Mouse (Mus musculus): ENCODE results near the gene Notch4. TPM values are rescaled to one million over a fixed set of nuclear protein-coding genes. Genes with fewer than 3 reads are reported as not detected.

The Notch4 gene
- polyA plus RNA-seq, 1 experiment from 2014 or later = 1.4 TPM

DNA sequence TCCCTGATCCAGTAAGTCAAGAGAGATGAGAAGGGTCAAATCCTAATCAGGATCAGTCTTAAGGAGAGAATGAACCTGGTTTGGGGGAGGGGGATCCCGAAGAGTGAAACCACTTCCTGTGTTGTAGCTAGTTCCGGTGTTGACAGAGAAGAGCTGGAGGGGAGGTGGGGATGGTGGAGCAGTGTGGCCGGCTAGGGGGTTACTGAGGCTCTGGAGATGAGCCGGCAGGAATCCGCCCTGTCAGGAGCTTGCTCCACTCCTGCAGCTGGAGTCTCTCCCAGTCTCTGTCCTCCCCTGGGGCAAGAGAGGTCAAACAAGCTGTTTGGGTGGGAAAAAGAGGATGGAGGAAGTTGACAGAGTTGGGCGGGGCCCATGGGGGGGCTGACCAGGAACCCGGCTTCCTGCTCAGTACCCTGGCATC is 25.6 kb downstream of the Notch4 start, which contains the start of gene Gpsm3:
TSS of gene Gpsm3 (plus strand) at position 126 of the 421 bp plus-strand sequence.
- Histone ChIP-seq H3K9ac (ENCODE audit: low read depth, low read length) (no peak within 1 kb of the TSS), H3K4me2 (replicated peaks; ENCODE audit: low read depth) (peak within 1 kb of the TSS; percentile 99), H3K4me1 (replicated peaks; ENCODE audit: control insufficient read depth, insufficient read depth, low read length) (peaks cover 8% of the 10 kb centered on the region; the same call in 1 of the 2 replicates), H3K27ac (ENCODE audit: low read depth, low read length) (peak within 1 kb of the TSS; percentile 66), H3K4me3 (ENCODE audit: low read depth, low read length) (peak within 1 kb of the TSS; percentile 11; the same call in 1 of the 2 replicates), H3K9me3 (ENCODE audit: control insufficient read depth) (no peaks in the 10 kb centered on the region), H3K27me3 (replicated peaks; ENCODE audit: control insufficient read depth, insufficient read depth, low read length) (no peaks in the 10 kb centered on the region), H3K36me3 (ENCODE audit: control insufficient read depth, insufficient read depth) (peaks cover 7% of the 10 kb centered on the region; the same call in 1 of the 2 replicates)
- no peak for ATAC-seq
- no peak for TF ChIP-seq CTCF (IDR thresholded peaks at IDR 0.05; ENCODE audit: low read depth)
- WGBS = 24% methylated on average over 7 of the region's 7 CpGs

DNA sequence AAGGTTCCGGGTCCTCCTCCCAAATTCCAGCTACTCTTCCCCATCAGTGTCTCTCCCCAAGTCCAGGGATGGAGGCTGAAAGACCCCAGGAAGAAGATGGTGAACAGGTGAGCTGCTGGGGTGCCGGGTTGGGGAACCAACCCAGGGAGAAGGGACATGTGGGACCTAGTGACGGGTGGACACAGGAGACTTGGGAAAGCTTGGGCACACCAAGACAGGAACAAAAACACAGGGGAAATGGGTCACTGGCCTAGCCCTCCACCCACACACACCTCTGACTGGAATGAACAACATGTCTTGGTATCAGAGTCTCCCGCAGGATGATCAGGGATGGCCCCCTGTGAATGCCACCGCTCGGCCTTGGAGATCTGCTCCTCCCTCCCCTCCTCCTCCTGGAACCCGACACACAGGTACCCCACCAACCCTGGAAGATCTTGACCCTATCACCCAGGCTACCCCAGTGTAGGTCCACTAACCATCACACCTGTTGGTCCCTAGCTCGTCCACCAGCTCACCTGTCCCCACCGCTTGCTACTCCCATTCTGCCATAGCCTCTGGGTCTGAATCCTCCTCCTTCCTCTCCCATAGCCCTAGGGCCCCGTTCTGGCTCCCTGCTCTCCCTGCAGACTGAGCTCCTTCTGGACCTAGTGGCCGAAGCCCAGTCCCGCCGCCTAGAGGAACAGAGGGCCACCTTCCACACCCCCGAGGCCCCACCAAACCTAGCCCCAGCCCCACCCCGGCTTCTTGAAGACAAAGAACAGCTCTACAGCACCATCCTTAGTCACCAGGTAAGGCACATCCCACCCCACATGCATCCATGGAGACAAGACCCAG is 26.3 kb downstream of the Notch4 start:
- Histone ChIP-seq H3K27me3 (replicated peaks; ENCODE audit: control insufficient read depth, insufficient read depth, low read length) (no peaks in the 10 kb centered on the region), H3K9ac (ENCODE audit: low read depth, low read length) (no peak overlapping the region), H3K4me1 (replicated peaks; ENCODE audit: control insufficient read depth, insufficient read depth, low read length) (peaks cover 8% of the 10 kb centered on the region; the same call in 1 of the 2 replicates), H3K36me3 (ENCODE audit: control insufficient read depth, insufficient read depth) (peaks cover 13% of the 10 kb centered on the region; the same call in 1 of the 2 replicates), H3K4me3 (ENCODE audit: low read depth, low read length) (peak overlapping the region; percentile 11; the same call in 1 of the 2 replicates), H3K27ac (ENCODE audit: low read depth, low read length) (peak overlapping the region; percentile 66), H3K9me3 (ENCODE audit: control insufficient read depth) (no peaks in the 10 kb centered on the region), H3K4me2 (replicated peaks; ENCODE audit: low read depth) (peak overlapping the region; percentile 99)
- TF ChIP-seq CTCF (IDR thresholded peaks at IDR 0.05; ENCODE audit: low read depth) = no peak
- no peak for ATAC-seq
- WGBS = 66% methylated on average over 15 of the region's 15 CpGs

GRCm38 (mm10) chr17:34591029-34591993 is 27.2 kb downstream of the Notch4 start, which contains the start of gene Pbx2:
Pbx2 (plus strand) TSS chr17:34591266.
- WGBS = 10% methylated on average over 21 of the region's 21 CpGs
- Histone ChIP-seq H3K4me2 (replicated peaks; ENCODE audit: low read depth) (peak within 1 kb of the TSS; percentile 99), H3K4me3 (ENCODE audit: low read depth, low read length) (peak within 1 kb of the TSS; percentile 69), H3K9me3 (ENCODE audit: control insufficient read depth) (no peaks in the 10 kb centered on the region), H3K27me3 (replicated peaks; ENCODE audit: control insufficient read depth, insufficient read depth, low read length) (no peaks in the 10 kb centered on the region), H3K9ac (ENCODE audit: low read depth, low read length) (peak within 1 kb of the TSS; percentile 78), H3K27ac (ENCODE audit: low read depth, low read length) (peak within 1 kb of the TSS; percentile 87), H3K36me3 (ENCODE audit: control insufficient read depth, insufficient read depth) (peaks cover 22% of the 10 kb centered on the region; the same call in 1 of the 2 replicates), H3K4me1 (replicated peaks; ENCODE audit: control insufficient read depth, insufficient read depth, low read length) (peaks cover 8% of the 10 kb centered on the region; the same call in 1 of the 2 replicates)
- TF ChIP-seq CTCF (IDR thresholded peaks at IDR 0.05; ENCODE audit: low read depth) = no peak
- ATAC-seq = no peak

DNA sequence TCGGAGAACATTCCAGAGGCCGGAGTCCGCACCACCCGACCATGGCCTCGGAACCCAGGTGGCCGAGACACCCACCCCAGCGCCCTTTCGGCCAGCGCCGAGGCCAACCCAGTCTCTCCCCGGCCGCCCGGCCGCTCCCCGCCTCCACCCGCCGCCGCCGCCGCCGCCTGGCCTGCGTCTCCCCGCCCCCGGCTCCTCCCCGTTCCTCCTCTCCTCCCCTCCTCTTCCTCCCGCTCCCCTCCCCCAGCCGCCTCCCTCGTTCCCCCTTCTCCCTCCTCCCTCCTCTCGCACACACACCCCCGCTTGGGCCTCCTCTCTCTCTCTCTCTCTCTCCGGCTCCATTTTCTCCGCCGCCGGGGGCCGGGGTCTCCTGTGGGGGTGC is 27.9 kb downstream of the Notch4 start:
- Histone ChIP-seq H3K27ac (ENCODE audit: low read depth, low read length) (peak overlapping the region; percentile 87), H3K4me3 (ENCODE audit: low read depth, low read length) (peak overlapping the region; percentile 69), H3K36me3 (ENCODE audit: control insufficient read depth, insufficient read depth) (peaks cover 25% of the 10 kb centered on the region; the same call in 1 of the 2 replicates), H3K9ac (ENCODE audit: low read depth, low read length) (peak overlapping the region; percentile 78), H3K27me3 (replicated peaks; ENCODE audit: control insufficient read depth, insufficient read depth, low read length) (no peaks in the 10 kb centered on the region), H3K9me3 (ENCODE audit: control insufficient read depth) (no peaks in the 10 kb centered on the region), H3K4me1 (replicated peaks; ENCODE audit: control insufficient read depth, insufficient read depth, low read length) (peaks cover 8% of the 10 kb centered on the region; the same call in 1 of the 2 replicates), H3K4me2 (replicated peaks; ENCODE audit: low read depth) (peak overlapping the region; percentile 99)
- 1% methylated on average over 21 of the region's 35 CpGs for WGBS
- TF ChIP-seq CTCF (IDR thresholded peaks at IDR 0.05; ENCODE audit: low read depth) = no peak
- peak; percentile 43 for ATAC-seq

GRCm38 (mm10) chr17:34592581-34593549 is 28.8 kb downstream of the Notch4 start:
- H3K4me3 ChIP-seq (ENCODE audit: low read depth, low read length) = peak overlapping the region; percentile 69
- H3K27me3 ChIP-seq (replicated peaks; ENCODE audit: control insufficient read depth, insufficient read depth, low read length) = no peaks in the 10 kb centered on the region
- H3K27ac ChIP-seq (ENCODE audit: low read depth, low read length) = peak overlapping the region; percentile 87
- H3K36me3 ChIP-seq (ENCODE audit: control insufficient read depth, insufficient read depth) = peaks cover 25% of the 10 kb centered on the region; the same call in 1 of the 2 replicates
- 2% methylated on average over 26 of the region's 32 CpGs for WGBS
- H3K4me2 ChIP-seq (replicated peaks; ENCODE audit: low read depth) = peak overlapping the region; percentile 99
- peak overlapping the region; percentile 78 for H3K9ac ChIP-seq (ENCODE audit: low read depth, low read length)
- ATAC-seq = peak; percentile 21; the same call in 1 of the 2 replicates
- peaks cover 8% of the 10 kb centered on the region; the same call in 1 of the 2 replicates for H3K4me1 ChIP-seq (replicated peaks; ENCODE audit: control insufficient read depth, insufficient read depth, low read length)
- H3K9me3 ChIP-seq (ENCODE audit: control insufficient read depth) = no peaks in the 10 kb centered on the region
- no peak for TF ChIP-seq CTCF (IDR thresholded peaks at IDR 0.05; ENCODE audit: low read depth)
